Mouse (Mus musculus): Measurements from ENCODE around the gene Nckap1.

Gene Nckap1

DNA sequence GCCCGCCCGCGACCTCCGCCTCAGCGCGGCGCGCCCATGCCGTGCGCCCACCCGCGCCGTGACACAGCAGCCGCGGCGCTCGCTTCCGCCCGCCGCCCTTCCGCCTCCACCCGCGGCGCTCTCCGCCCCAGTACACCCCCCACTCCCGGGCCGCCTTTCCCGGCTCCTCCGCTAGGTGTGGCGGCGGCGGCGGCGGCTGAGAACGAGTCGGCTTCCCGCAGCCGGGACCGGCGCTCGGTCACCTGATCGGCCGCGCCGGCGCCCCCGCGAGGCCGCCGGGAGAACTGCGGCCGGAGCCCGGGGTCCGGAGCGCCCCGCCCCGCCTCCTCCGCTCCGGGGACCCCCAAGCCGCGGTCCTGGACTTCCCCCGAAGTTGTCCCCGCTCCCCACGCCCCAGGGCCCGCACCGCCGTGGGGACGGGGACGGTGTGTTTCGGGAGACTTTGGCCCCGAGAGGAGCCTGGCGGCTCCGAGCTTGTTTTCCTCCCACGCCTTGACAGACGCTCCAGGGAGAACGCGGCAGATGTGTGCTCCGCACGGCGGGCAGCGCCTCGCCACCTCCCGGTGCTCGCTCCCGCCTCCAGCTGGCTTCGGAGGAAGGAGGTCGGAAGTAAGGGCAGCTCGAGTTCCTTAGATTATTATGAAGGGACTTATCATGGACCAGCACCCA, at the start of gene Nckap1:
TSS of gene Nckap1 (minus strand) at position 338 of the 669 bp plus-strand sequence.
- DNase-seq, result peak; percentile 86

DNA sequence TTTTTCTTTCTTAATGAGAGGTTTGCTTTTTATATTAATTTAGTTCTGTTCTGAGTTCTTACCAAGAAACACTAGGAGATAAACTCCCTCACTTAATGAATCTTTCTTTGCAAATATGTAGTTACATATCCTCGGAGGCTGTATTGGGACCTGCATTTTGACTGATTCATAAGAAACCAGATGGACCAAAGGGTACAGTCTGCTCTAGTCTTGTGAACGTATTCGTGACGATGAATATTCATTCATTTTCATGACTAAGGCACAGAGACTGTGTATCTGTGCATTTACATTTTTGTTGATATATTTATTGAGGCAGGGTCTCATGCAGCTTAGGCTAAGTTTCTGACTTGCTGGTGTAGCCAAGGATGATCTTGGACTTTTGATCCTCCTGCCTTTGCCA, 43.3 kb upstream of the Nckap1 start:
- no peak for DNase-seq

DNA sequence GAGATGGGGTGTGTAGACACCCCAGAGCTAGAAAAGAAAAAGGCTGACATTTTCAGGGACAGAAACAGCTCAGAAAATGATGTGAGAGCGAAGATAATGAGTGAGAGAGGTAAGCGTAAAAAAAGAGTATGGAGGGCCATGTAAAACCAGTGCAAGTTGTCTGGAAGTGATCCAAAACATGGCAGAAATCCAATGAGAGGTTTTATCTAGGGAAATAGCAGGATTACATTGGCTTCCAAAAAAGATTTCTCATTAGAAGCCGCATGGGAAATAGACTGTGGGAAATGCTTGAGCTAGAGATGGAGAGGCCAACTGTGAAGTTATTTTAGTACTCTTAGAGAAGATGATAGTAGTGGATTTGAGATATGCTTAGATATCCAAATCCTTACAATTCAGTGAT, 40.7 kb upstream of the Nckap1 start:
- DNase-seq, result no peak

DNA sequence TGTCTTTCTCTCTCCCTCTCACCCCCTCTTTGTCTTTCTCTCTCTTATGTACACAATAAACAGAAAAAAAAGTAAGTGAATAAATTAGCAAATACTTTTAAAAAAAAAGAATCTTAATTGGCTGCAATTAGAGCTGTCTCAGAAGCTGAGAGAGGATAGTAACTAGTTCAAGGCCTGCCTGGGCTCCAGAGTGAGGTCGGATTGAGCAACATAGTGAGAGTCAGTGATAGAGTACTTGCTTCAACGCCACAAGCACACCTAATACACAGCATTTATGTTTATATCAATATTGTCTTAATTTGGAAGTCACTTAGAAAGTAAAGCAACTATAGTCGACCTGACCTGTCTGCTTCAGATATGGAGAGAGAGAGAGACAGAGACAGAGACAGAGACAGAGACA, 37.8 kb upstream of the Nckap1 start:
- DNase-seq, result no peak

DNA sequence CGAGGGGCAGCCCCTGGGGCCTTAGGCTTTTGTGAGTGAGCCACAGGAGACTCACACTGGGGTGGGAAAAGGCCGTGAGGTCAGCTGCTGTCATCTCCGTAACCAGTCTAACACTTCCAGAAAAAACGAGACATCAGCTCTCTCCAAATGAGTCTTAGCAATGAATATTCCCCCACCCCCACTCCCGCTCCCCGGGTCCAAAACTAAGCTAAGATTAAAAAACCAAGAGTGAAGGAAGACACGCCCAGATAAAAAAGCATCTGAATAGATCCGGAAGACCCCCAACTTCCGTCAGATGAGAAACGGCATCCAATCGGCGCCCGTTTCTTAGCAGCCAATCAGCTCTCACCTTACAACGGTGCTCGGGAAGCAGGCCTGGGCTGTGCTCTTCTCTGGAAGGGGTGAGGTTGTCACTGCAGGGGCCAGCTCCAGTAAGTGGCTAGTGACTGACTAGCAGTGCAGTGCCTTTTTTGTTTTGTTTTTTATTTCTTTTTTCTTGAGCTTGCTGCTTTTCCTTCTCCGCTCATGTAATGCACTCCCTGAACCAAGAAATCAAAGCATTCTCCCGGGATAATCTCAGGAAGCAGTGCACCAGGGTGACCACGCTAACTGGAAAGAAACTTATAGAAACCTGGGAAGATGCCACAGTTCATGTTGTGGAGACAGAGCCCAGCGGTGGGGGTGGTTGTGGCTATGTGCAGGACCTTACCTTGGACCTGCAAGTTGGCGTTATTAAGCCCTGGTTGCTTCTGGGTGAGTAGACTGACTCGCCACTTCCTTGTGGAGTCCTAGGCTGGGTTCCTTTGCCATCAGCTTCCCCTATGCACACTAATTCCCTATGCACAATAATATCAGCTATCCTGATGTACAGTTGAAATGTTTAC, 35.9 kb upstream of the Nckap1 start, which contains the start of the genes Dusp19 and Nup35:
TSS of gene Dusp19 (plus strand) at position 192 of the 884 bp plus-strand sequence.
TSS of gene Nup35 (plus strand) at position 383 of the 884 bp plus-strand sequence.
- DNase-seq, result peak; percentile 94

DNA sequence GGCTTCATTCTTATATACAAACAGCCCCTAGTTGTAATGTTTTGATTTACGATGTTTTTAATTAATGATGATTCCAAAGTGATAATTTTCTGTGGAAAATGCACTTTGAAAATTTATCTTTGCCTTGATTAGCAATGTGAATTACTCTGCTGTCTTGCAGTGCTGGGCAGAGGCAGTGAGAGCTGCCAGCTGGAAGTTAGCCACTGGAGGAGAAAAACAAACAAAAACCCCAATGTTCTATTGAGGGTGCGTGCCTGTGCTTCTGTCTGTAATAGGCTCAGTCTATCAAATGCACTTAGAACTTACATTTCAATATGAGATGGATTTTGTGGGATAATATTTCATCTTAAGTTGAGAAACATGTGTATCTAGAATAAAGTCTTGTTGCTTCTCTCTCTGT, 31.6 kb upstream of the Nckap1 start:
- no peak for DNase-seq

DNA sequence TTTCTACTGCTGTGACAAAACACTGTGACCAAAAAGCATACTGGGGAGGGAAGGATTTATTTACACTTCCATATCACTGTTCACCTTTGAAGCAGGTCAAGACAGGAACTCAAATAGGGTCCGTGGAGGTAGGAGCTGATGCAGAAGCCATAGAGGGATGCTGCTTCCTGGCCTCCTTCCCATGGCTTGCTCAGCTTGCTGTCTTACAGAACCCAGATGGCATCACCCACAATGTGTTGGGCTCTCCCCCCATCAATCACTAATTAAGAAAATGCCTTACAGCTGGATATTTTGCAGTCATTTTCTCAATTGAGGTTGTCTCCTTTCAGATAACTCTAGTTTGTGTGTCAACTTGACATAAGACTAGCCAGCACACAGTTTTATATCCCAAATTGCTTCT, 31.1 kb upstream of the Nckap1 start:
- no peak for DNase-seq

DNA sequence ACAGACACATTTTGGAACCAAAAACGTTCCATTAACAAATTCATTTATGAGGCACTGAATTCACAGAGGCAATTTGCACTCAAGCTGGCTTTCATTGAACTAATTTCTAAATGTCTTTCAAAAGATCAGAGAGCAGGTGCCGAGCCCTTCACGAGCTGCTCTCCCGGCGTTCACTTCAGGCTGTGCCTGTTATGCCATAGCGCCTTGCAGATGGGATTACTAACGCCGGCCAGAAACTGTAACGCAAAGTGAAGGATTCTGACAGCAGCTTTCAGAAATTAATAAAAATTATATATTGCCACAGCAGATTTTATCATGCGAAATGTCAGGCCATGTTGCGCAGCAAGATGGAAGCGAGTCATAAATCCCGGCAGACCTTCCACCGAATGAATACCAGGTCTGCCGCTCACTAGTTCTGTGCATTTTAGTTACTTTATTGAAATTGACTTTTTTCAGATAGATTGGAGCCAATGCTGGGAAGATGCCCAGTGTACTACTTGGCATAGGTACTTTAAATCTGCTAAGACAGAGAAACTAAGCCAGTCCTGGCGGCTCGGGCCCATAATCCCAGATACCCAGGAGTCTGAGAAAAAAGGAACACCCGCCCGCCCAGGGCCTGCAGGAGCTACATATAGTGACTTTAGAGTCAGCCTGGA, 22.7 kb upstream of the Nckap1 start:
- DNase-seq, result no peak

DNA sequence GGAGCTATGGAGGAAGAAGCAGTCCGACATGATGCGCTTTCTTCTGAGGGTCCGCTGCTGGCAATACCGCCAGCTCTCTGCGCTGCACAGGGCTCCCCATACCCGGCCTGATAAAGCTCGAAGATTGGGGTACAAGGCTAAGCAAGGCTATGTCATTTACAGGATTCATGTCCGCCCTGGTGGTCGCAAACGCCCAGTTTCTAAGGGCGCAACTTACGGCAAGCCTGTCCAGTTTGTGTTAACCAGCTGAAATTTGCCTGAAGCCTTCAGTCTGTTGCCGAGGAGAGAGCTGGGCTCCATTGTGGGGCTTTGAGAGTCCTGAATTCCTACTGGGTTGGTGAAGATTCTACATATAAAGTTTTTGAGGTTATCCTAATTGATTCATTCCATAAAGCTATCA, 21.6 kb upstream of the Nckap1 start:
- DNase-seq, result no peak

DNA sequence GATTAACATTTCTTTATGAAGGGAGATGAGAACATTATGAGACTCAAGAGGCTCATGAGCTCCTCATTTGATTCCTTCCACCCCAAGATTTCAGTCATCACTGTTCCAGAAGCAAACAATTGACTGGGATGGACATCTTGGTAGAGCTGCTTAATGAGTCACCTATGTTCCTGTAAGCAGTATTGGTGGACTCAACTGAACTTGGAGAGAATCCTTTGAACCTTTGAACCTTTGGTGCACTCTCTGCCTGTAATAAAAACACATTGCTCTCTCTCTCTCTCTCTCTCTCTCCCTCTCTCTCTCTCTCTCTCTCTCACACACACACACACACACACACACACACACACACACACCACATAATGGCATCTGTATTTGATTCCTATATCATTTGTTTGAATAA, 19.4 kb upstream of the Nckap1 start:
- no peak for DNase-seq

DNA sequence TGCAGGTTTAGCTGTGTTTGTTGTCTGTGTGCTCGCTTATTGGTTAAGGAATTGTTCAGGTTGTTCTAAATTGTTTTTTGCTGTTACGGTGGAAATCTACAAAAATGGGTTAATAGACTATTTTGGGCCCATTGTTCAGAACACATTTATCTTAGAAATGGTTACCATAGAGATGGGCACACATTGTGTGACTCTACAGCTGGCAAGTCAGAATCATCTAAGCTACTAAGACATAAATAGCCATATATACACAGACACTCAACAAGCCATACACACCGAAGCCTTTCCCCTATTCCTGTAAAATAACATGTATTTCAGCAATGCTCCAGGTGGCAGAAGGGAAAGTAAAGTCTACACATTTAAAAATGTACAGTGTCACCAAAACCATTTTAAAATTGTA, 18.7 kb upstream of the Nckap1 start:
- DNase-seq, result no peak

DNA sequence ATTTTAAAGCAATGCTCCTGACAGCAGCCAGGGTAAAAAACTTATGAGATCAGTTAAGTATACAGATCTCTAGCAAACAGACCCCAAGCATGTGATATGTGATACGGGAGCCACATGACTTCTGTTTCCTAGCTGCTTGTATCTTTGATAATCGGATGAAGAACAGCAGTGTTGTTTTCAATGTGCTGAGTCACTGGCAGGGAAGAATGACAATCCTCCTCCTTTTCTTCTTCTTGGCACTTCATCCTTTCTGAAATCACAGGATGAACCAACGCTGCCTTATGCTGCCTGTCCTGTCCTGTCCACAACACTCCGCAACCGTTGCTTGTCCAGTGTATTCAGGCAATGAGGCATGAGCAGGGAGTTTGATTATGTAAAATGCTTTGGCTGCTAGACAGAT, 15.8 kb upstream of the Nckap1 start:
- DNase-seq, result no peak

DNA sequence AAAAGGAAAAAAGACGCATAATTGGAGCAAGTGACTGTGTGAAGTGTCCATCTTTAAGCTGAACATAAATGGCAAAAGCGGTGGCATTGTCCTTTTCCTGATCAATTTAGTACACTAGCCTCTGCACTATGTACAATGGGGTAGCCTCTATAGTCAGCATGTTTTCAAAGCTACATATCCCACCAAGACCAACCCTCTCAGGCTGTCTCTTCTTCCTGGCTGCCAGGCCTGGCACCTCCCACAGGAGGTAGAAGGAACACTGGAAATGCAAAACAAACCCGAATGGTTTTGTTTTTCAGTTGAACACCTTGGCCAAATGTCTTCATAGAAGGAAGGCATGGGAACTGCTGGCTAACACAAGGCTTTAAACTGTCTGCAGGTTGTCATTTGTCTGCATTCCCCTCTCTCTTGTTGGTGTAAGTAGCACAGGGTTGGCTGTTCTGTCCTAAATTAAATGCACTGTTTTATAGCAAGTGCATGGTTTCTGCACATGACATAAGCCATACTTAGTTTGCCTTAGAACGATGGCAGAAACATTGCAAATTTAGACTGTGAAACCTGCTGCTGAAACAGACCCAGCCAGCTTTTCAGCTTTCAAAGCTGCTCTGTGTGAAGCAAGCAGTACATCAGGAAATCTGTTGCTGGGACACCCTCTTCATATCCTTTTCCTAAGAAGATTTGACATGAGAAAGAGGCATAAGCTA, 13.2 kb upstream of the Nckap1 start:
- DNase-seq, result no peak

DNA sequence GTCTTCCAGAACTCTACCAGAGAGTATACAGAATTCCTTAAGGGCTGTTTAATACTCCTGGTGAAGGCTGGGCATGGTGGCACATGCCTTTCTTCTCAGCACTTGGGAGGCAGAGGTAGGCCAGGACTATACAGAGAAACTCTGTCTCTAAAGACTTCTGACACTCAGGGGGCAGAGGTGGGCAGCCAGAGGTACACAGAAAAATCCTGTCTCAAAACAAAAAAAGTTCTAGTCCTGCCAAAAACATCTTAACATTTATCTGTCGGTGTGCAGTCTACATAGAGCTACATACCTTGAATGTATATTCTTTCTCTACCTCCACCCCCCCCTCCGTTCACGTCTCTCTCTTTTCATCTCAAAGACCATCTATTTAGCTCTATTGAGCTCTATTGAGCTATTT, 1.2 kb upstream of the Nckap1 start:
- DNase-seq, result no peak

DNA sequence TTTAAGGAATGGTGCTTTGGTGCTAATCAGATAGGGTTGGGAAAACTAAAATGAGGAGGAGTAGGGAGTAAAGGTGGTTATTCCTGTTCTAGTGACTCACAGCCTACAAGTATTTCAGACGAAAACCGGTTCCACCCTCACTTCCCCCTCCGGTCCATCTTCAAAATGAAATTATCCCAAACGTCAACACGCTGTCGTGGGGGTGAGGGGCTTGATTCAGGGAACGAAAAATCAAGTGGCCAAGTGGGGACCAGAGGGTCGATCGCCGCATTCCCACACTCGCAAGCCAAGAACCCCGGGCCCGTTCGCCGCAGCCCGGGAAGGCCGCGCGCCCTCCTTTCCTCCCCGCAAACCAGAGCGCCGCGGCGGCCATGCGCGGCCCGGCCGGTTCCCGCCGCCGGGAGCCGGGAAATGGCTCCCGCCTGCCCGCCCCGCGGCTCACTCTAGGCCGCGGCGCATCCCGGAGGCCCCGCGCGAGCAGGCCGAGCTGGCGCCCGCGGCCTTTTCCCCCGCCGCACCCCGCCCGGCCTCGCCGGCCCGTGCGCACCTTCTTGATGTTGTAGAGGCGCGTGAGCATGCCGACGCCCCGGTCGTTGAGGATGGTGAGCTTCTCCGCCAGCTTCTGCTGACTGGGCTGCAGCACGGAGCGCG, 744 bp downstream of the Nckap1 start:
- DNase-seq, result peak; percentile 31

DNA sequence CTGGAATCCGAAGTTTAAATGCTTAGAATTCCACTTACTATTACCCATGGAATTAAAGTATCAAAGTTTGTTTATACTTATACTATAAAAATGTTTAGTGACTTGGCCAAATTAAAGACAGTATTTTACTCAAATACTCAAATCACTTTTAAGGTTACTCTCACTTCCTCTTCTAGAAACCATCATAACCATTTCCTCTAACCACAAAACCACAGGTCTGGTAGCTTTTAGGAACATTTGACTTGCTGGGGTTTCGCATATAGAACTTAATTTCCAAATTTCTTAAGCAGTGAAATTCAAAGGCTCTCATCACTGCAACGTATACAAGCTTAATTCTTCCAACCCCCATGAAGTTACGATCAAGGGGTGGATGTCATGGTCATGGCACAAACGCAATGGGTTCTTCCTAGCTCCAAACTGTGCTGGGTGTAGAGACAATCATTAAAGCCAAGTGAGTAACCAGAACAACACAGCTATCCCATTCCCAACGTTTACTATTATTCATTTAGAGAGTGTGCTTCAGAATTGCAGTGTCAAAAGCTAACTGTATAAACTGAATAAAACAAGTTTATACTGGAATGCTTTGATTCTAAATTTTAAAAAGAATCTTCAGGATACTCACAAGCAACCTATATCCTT, 1.8 kb downstream of the Nckap1 start:
- DNase-seq, result no peak

DNA sequence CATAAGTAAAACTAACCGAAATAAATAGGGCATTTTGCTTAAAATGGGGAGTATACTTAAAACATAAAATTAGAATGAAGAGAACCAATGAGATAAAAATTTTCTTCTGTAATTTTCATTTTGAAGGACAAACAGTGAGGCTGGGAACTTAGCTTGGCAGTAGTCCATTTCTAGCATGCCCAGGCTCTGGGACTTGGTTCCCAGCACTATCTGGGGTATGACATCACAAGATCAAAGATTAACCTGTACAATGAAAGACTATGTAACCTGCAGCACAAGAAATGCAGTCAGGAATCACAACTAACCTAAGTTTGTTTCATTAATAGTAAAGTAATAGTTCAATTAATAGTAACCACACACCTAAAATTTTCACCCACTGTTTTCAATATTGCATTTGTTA, 3.9 kb downstream of the Nckap1 start:
- no peak for DNase-seq

DNA sequence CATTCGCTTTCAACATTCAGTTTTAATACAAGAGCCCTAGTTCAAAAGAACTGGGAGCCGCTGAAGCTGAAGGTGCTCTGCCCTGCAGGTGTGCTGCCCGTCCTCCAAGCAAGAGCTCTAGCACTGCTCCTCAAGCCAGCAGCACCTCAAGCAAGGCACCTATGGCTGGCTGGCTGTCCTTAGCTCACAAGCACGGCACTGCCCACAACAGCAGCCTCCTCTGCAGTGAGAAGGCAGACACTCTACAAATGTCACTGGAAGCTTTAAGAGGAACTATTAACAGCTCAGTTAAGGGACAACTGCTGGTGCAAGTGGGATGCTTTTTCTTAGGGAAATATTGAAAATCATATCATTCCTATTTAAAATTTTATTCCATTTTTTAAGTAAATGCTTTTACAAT, 10.5 kb downstream of the Nckap1 start:
- DNase-seq, result no peak

DNA sequence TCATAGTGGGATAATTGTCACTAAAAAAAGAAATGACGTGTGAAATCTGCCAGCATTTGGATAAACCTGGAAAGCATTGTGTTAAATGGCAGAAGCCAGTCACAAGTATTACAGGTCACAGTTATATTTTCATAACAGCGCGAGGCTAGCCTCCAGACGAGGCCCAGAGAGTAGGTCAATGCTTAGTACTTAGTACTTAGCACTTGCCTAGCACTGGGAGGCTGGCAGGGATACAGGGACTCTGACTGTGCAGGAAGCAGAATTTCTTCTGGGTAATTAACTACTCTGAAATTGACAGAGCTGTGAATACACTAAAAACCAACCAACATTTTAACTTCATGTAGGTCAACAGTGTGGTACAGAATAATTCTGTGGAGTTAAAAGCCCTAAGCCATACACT, 13.8 kb downstream of the Nckap1 start:
- no peak for DNase-seq

DNA sequence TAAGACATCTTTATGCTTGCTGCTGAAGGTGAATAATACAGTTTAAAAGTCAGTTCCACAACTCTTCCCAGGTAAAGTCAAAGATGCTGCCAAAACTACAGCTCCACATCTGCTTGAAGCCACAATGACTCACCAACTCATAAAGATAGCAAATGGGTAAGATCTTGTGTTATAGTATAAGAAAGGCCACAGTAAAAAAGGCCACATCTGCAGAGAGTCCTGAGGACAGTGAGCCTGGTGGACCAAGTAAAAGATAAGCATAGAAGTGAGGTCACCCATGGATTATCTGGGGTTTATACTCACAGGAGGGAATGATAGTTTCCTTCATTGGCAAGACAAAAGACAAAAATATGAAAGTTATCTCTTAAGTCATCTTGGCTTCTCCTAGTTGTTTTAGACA, 18.9 kb downstream of the Nckap1 start:
- DNase-seq, result no peak

DNA sequence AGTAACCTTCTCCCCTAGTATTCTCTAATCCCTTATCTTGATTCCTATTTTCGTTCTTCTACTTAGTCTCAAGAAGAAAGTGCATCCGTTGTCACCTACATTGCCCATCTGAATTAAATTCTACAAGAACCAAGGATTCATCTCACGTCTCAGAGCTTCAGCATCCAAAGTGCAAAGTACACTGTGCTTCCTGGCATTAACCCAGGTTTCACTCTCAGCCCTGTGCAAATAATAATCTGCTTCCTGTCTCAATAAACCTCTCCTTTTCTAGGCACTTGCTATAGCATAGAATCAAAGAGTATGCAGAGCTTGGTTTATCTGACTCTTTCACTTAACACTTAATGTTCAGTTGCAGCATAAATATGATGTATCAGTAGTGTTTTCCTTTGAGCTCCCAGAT, 19.7 kb downstream of the Nckap1 start:
- peak; percentile 30 for DNase-seq

DNA sequence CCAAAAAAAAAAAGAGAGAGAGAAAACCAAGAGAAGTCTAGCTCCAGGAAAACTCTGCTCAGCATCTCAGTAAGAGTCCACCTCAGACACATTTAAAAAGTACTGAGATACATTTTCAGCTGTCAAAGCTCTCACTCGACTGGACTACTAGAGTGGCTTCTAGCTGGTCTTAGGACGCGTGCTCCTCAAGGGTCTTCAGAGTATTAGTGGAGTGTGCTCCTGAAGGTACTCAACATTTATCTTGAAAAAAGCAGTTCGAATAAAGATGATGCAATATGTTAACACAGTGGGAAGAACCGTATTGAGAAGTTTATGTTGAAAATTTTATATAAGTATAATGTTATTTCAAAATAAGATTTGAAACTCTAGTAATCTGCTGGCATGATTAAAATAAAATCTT, 20.4 kb downstream of the Nckap1 start:
- no peak for DNase-seq
